Mouse (Mus musculus) cortical plate, adult 2 months (tissue): ENCODE measurements at regions not wholly inside any gene's neighbourhood (a gene's known extent, or its start where the extent isn't known, plus 50 kb on each side); places are given as distances from the start of the nearest gene placed in this dataset.

Source experiments
- CTCF ChIP-seq: fragments of 200-500 bp; IDR thresholded peaks from 2 replicates; pipeline ENCODE4 v1.5.1; 2011; ENCODE audit warnings: mild to moderate bottlenecking, control low read depth, low read length; ENCODE audit not compliant: insufficient read depth; ENCODE audit errors: extremely low read depth
- POLR2A ChIP-seq: fragments of 200-500 bp; IDR thresholded peaks from 2 replicates; pipeline ENCODE4 v1.6.1; 2011; ENCODE audit warnings: mild to moderate bottlenecking, low read length, control low read depth; ENCODE audit not compliant: insufficient read depth; ENCODE audit errors: extremely low read depth

DNA sequence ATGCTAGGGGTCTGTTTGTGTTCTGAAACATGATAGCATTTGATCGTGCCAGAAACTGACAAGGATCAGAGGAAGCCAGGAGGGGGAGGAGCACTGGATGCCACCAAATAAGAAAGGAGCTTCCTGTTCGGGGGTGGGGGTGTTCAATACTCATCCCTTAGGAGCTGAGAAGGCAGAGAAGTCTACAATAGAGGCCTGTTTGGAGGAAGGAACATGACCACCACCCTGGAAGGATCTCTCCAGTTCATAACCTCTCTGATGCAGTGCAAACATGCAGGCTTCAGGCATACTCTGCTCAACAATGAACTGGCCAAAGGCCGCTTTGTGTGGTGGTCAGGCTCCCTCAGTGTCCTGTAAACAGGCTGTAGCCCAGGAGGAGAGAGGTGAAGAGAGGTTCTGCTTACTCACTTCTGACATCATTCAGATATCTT, 515.8 kb downstream of the Tshz3 start:
- no peak for TF ChIP-seq CTCF
- no peak for TF ChIP-seq POLR2A
